Mouse (Mus musculus) ovary, adult 2 months (tissue): ENCODE measurements around the gene Olfr943. TPM values are rescaled to one million over a fixed set of nuclear protein-coding genes. Genes with fewer than 3 reads are reported as not detected.

ENCODE experiments used
- polyA plus RNA-seq: library from polyadenylated mRNA; depleted of rRNA; stranded (reverse); fragments of >200 nt; gene quantifications from 2 replicates; pipeline ENCODE4 v1.2.3, GENCODE M21; 2012; rRNA removed

Olfr943 gene
- polyA plus RNA-seq = not detected in 2 replicates

GRCm38 (mm10) chr9:39166004-39166403 is at the start of gene Olfr943:
Gene Olfr943 (plus strand): TSS chr9:39166304.

GRCm38 (mm10) chr9:39127831-39128230 is 38.3 kb upstream of the Olfr943 start, which contains the start of gene Olfr27:
Gene Olfr27 (plus strand): TSS chr9:39128131.

GRCm38 (mm10) chr9:39201620-39202019 is 35.5 kb downstream of the Olfr943 start, which contains the start of gene Olfr944:
Gene Olfr944 (plus strand): TSS chr9:39201920.

Other genes with a start within 250 kb of the Olfr943 start
- gene Olfr930, start 236.5 kb upstream of the Olfr943 start, polyA plus RNA-seq = not detected in 2 replicates
- not detected in 2 replicates for gene Olfr933, start 194.0 kb upstream of the Olfr943 start, polyA plus RNA-seq
- not detected in 2 replicates for gene Olfr934, start 178.0 kb upstream of the Olfr943 start, polyA plus RNA-seq
- gene Olfr935, start 166.6 kb upstream of the Olfr943 start, polyA plus RNA-seq = not detected in 2 replicates
- not detected in 2 replicates for gene Olfr146, start 142.9 kb upstream of the Olfr943 start, polyA plus RNA-seq
- not detected in 2 replicates for gene Olfr937, start 101.4 kb upstream of the Olfr943 start, polyA plus RNA-seq
- not detected in 2 replicates for gene Olfr938, start 87.4 kb upstream of the Olfr943 start, polyA plus RNA-seq
- not detected in 2 replicates for gene Olfr27, start 38.2 kb upstream of the Olfr943 start, polyA plus RNA-seq
- gene Olfr944, start 35.6 kb downstream of the Olfr943 start, polyA plus RNA-seq = not detected in 2 replicates
- not detected in 2 replicates for gene Olfr1537, start 83.7 kb downstream of the Olfr943 start, polyA plus RNA-seq
- not detected in 2 replicates for gene Olfr945, start 110.5 kb downstream of the Olfr943 start, polyA plus RNA-seq
- not detected in 2 replicates for gene Olfr948, start 159.7 kb downstream of the Olfr943 start, polyA plus RNA-seq
- gene Olfr951, start 221.1 kb downstream of the Olfr943 start, polyA plus RNA-seq = not detected in 2 replicates